In the genomic region with DNA sequence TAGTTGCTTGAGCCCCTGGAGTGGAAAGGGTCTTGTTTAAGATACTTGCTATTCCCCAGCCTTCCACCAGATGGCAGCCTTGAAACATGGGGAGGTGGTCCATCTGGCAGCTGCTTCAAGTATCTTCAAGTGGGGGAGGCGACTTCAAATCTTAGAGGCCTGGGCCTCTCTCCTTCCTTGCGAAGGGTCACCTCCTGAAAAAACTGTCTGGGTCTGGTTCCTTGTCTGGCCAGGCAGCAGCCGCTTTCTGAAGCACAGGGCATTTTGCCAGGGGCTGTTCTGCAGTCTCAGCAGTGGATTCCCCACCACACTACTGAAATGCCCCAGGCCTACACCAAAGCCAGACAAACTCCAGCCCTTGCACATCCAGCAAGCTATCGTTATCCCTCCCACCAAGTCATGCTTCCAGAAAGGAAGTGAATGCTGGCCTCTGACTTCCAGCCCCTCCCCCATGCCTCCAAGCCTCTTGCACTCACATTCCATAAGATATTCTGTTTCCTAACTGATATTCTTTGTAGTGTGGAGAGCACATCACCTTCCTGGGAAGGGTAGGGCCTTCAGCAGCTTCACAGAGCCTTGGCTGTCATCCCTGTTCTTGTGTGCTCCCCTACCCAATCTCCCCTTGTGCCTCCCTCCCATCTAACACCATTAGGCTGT, we compare ENCODE assay signal across 8 mouse cellular contexts. TPM values are rescaled to one million over a fixed set of nuclear protein-coding genes. Genes with fewer than 3 reads are reported as not detected.
DNase-seq lines count a peak whose midpoint lies in the region; ATAC-seq and TF ChIP-seq lines count a peak whose summit lies in the region.

No protein-coding gene starts in this region.

- no peaks in the 10 kb centered on the region for H3K9me3 ChIP-seq in forebrain, embryonic 13.5 days (replicated peaks)
- no peaks in the 10 kb centered on the region for H3K9me3 ChIP-seq in heart, postnatal 0 days (replicated peaks; ENCODE audit: control insufficient read depth, low read length)
- H3K9me3 ChIP-seq in liver, embryonic 14.5 days (ENCODE audit: control insufficient read depth, low read length), result no peaks in the 10 kb centered on the region
- no peaks in the 10 kb centered on the region for H3K9me3 ChIP-seq in neural tube, embryonic 15.5 days (replicated peaks)

- peak; percentile 71 for DNase-seq in brain, adult 2 months (ENCODE audit: low read depth, low spot score)
- peak; percentile 79 for DNase-seq in heart, postnatal 0 days (ENCODE audit: low spot score)
- DNase-seq in kidney, postnatal 4 days, result peak; percentile 86 to 91
- DNase-seq in liver, embryonic 14.5 days (ENCODE audit: low read depth in 3 of 3, low spot score in 3 of 3), result peak in 2 of 3 experiments; percentile 3 to 13
- peak; percentile 82 for DNase-seq in thymus, adult 2 months

- TF ChIP-seq POLR2A in thymus, adult 2 months (IDR thresholded peaks at IDR 0.05; ENCODE audit: control insufficient read depth, extremely low read depth, insufficient read depth, low read length, poor library complexity), result no peak

- peak; percentile 22 for TF ChIP-seq CTCF in C2C12 (IDR thresholded peaks at IDR 0.05; ENCODE audit: control insufficient read depth, insufficient read depth, insufficient read length)
- peak; percentile 99 for TF ChIP-seq CTCF in heart, postnatal 0 days (IDR thresholded peaks at IDR 0.05; ENCODE audit: low read depth)
- peak; percentile 78 for TF ChIP-seq CTCF in liver, embryonic 14.5 days (IDR thresholded peaks at IDR 0.05; ENCODE audit: low read depth)
- TF ChIP-seq CTCF in thymus, adult 2 months (IDR thresholded peaks at IDR 0.05; ENCODE audit: borderline replicate concordance, control insufficient read depth, extremely low read depth, insufficient read depth, low read length, poor library complexity), result peak; percentile 61; the same call in 1 of the 2 replicates

- WGBS in forebrain, embryonic 13.5 days, result 18% methylated on average over 4 of the region's 4 CpGs
- 1% methylated on average over 4 of the region's 4 CpGs for WGBS in heart, postnatal 0 days
- 17% methylated on average over 4 of the region's 4 CpGs for WGBS in liver, embryonic 14.5 days (ENCODE audit: insufficient replicate concordance)
- WGBS in neural tube, embryonic 15.5 days, result 20% methylated on average over 4 of the region's 4 CpGs
- WGBS in thymus, adult 2 months, result 10% methylated on average over 4 of the region's 4 CpGs

- 0 out of 2 replicates have a peak overlapping the region, but pooled peaks have one; percentile 16 for H3K9ac ChIP-seq in forebrain, embryonic 13.5 days
- H3K9ac ChIP-seq in heart, postnatal 0 days (replicated peaks; ENCODE audit: low read depth, low read length), result no peak overlapping the region
- no peak overlapping the region for H3K9ac ChIP-seq in liver, embryonic 14.5 days (replicated peaks)
- H3K9ac ChIP-seq in neural tube, embryonic 15.5 days (replicated peaks), result no peak overlapping the region

- no peaks in the 10 kb centered on the region for H3K36me3 ChIP-seq in C2C12 (ENCODE audit: control insufficient read depth, insufficient read depth)
- no peaks in the 10 kb centered on the region for H3K36me3 ChIP-seq in forebrain, embryonic 13.5 days (ENCODE audit: poor library complexity, severe bottlenecking)
- no peaks in the 10 kb centered on the region for H3K36me3 ChIP-seq in heart, postnatal 0 days (replicated peaks; ENCODE audit: control insufficient read depth, insufficient read depth, low read length)
- H3K36me3 ChIP-seq in liver, embryonic 14.5 days (replicated peaks; ENCODE audit: control insufficient read depth, insufficient read depth, low read depth), result no peaks in the 10 kb centered on the region
- no peaks in the 10 kb centered on the region for H3K36me3 ChIP-seq in neural tube, embryonic 15.5 days
- H3K36me3 ChIP-seq in thymus, adult 2 months (ENCODE audit: control insufficient read depth, insufficient read depth, low read length), result no peaks in the 10 kb centered on the region

- H3K4me2 ChIP-seq in forebrain, embryonic 13.5 days, result no peak overlapping the region
- H3K4me2 ChIP-seq in heart, postnatal 0 days (ENCODE audit: low read depth, low read length), result no peak overlapping the region
- no peak overlapping the region for H3K4me2 ChIP-seq in liver, embryonic 14.5 days (ENCODE audit: low read depth)
- no peak overlapping the region for H3K4me2 ChIP-seq in neural tube, embryonic 15.5 days

- TF ChIP-seq EP300 in heart, postnatal 0 days (IDR thresholded peaks at IDR 0.05; ENCODE audit: low read depth), result no peak; the same call in 1 of the 2 replicates
- no peak for TF ChIP-seq EP300 in liver, embryonic 14.5 days (IDR thresholded peaks at IDR 0.05; ENCODE audit: low read depth)

- 0 out of 2 replicates have a peak, but pooled peaks have one; percentile 36 for ATAC-seq in forebrain, embryonic 13.5 days
- peak; percentile 84 for ATAC-seq in heart, postnatal 0 days (ENCODE audit: insufficient read depth, low read depth)
- ATAC-seq in liver, embryonic 14.5 days (ENCODE audit: insufficient read depth), result 0 out of 2 replicates have a peak, but pooled peaks have one; percentile 39
- peak; percentile 73; the same call in 1 of the 2 replicates for ATAC-seq in neural tube, embryonic 15.5 days (ENCODE audit: low FRiP score)

- no peaks in the 10 kb centered on the region for H3K27me3 ChIP-seq in C2C12 (ENCODE audit: control insufficient read depth, insufficient read depth, insufficient read length)
- H3K27me3 ChIP-seq in forebrain, embryonic 13.5 days, result 0 out of 2 replicates have a peak, but pooled peaks cover 3% of the 10 kb centered on the region
- no peaks in the 10 kb centered on the region for H3K27me3 ChIP-seq in heart, postnatal 0 days (ENCODE audit: control insufficient read depth, insufficient read depth, low read length)
- H3K27me3 ChIP-seq in liver, embryonic 14.5 days (ENCODE audit: control insufficient read depth, insufficient read depth, low read length), result no peaks in the 10 kb centered on the region
- H3K27me3 ChIP-seq in neural tube, embryonic 15.5 days (replicated peaks), result no peaks in the 10 kb centered on the region
- H3K27me3 ChIP-seq in thymus, adult 2 months (ENCODE audit: control insufficient read depth, insufficient read depth, low read length), result no peaks in the 10 kb centered on the region

- H3K27ac ChIP-seq in forebrain, embryonic 13.5 days, result no peak overlapping the region; the same call in 1 of the 2 replicates
- peak overlapping the region; percentile 43 for H3K27ac ChIP-seq in heart, postnatal 0 days (ENCODE audit: low read depth)
- H3K27ac ChIP-seq in liver, embryonic 14.5 days, result no peak overlapping the region
- H3K27ac ChIP-seq in neural tube, embryonic 15.5 days (replicated peaks), result peak overlapping the region; percentile 54; the same call in 1 of the 2 replicates
- no peak overlapping the region for H3K27ac ChIP-seq in thymus, adult 2 months (ENCODE audit: control insufficient read depth, insufficient read depth, low read length)

- no peak overlapping the region for H3K4me3 ChIP-seq in C2C12 (ENCODE audit: insufficient read depth, poor library complexity, severe bottlenecking)
- H3K4me3 ChIP-seq in forebrain, embryonic 13.5 days, result no peak overlapping the region
- no peak overlapping the region for H3K4me3 ChIP-seq in heart, postnatal 0 days (ENCODE audit: low read depth, low read length)
- H3K4me3 ChIP-seq in liver, embryonic 14.5 days (ENCODE audit: insufficient read depth in 1 of 2, low read depth in 2 of 2, low read length in 2 of 2), result no peak overlapping the region
- no peak overlapping the region for H3K4me3 ChIP-seq in neural tube, embryonic 15.5 days (replicated peaks)
- H3K4me3 ChIP-seq in thymus, adult 2 months (ENCODE audit: control insufficient read depth, insufficient read depth, low read length), result no peak overlapping the region

- H3ac ChIP-seq in C2C12 (ENCODE audit: control insufficient read depth, insufficient read length, low read depth), result no peak overlapping the region

- H3K79me3 ChIP-seq in C2C12 (ENCODE audit: low read depth), result no peaks in the 10 kb centered on the region

- H3K4me1 ChIP-seq in forebrain, embryonic 13.5 days, result peaks cover 5% of the 10 kb centered on the region; the same call in 1 of the 2 replicates
- peaks cover 8% of the 10 kb centered on the region; the same call in 1 of the 2 replicates for H3K4me1 ChIP-seq in heart, postnatal 0 days (ENCODE audit: control insufficient read depth, insufficient read depth)
- H3K4me1 ChIP-seq in liver, embryonic 14.5 days (replicated peaks; ENCODE audit: control insufficient read depth in 2 of 2, insufficient read depth in 2 of 2, low read length in 1 of 2), result peaks cover 0 to under 1% of the 10 kb centered on the region in 2 experiments; a peak in 1 of 4 replicates
- peaks cover 7% of the 10 kb centered on the region for H3K4me1 ChIP-seq in neural tube, embryonic 15.5 days
- H3K4me1 ChIP-seq in thymus, adult 2 months (replicated peaks; ENCODE audit: control insufficient read depth, insufficient read depth, low read length), result no peaks in the 10 kb centered on the region

- no peaks in the 10 kb centered on the region for H3K79me2 ChIP-seq in C2C12 (ENCODE audit: control insufficient read depth, insufficient read depth)

TF ChIP-seq in C2C12, 6 proteins besides CTCF, POLR2A, EP300 and RAD21:
- TF ChIP-seq FOSL1 (IDR thresholded peaks at IDR 0.05; ENCODE audit: insufficient read depth, low read length, poor library complexity, severe bottlenecking), result no peak
- peak; percentile 45 for TF ChIP-seq MYOD1 (IDR thresholded peaks at IDR 0.05; ENCODE audit: control insufficient read depth, insufficient read length, low read depth)

RNA-seq across cellular contexts. Expression of a gene that starts 48.1 kb away (rescaled TPM):
- polyA plus RNA-seq in C2C12 (2012; fragmentation: generic; extraction: Trizol), result 88.0 TPM
- 166 and 195 TPM in 2 replicates for polyA plus RNA-seq in forebrain, embryonic 13.5 days (2015; fragmentation: Nextera tagmentation; extraction: Ambion mirVana)
- total RNA-seq in heart, postnatal 0 days (2014; rRNA removed; ENCODE audit: low replicate concordance), result 63.7 and 140 TPM in 2 replicates
- 91.4 and 99.8 TPM in 2 replicates for polyA plus RNA-seq in heart, postnatal 0 days (2015; fragmentation: Nextera tagmentation; extraction: Ambion mirVana)
- polyA plus RNA-seq in liver, embryonic 14.5 days (2012; rRNA removed), result 28.3 and 30.3 TPM in 2 replicates
- 40.3 and 41.4 TPM in 2 replicates for polyA plus RNA-seq in liver, embryonic 14.5 days (2014; fragmentation: Nextera tagmentation; extraction: Ambion mirVana)
- 163 and 171 TPM in 2 replicates for polyA plus RNA-seq in neural tube, embryonic 15.5 days (2015; fragmentation: Nextera tagmentation; extraction: Ambion mirVana)
- polyA plus RNA-seq in thymus, adult 2 months (2012; rRNA removed), result 65.1 and 80.9 TPM in 2 replicates

Comparison
In these comparisons a context has a peak if more than half of its experiments do, and no peak if none do; other contexts are left out.
1. CTCF ChIP-seq: peak in every context shown above with its lines; median percentile 99 in heart, postnatal 0 days; 78 in liver, embryonic 14.5 days; 61 in thymus, adult 2 months; 22 in C2C12.
2. DNase-seq: peak in every context shown above with its lines; median percentile 88 in kidney, postnatal 4 days; 82 in thymus, adult 2 months; 79 in heart, postnatal 0 days; 71 in brain, adult 2 months; 8 in liver, embryonic 14.5 days.
3. H3K27ac ChIP-seq: peak in heart, postnatal 0 days (single experiment) and neural tube, embryonic 15.5 days (single experiment); none in forebrain, embryonic 13.5 days (single experiment), liver, embryonic 14.5 days (single experiment) and thymus, adult 2 months (single experiment).
4. Peak in every context shown above with its lines, with median percentiles within 50 percentile points of each other: ATAC-seq.